Mouse (Mus musculus): Measurements from ENCODE around the gene Mapk14. TPM values are rescaled to one million over a fixed set of nuclear protein-coding genes. Genes with fewer than 3 reads are reported as not detected.

Gene Mapk14
- polyA plus RNA-seq, 1 experiment from 2014 or later: 77.9 TPM

- TF ChIP-seq CTCF (IDR thresholded peaks at IDR 0.05): no peak
- ATAC-seq: no peak
- ChIA-PET CTCF (no interaction called here), POLR2A (no interaction called here)
- DNase-seq (ENCODE audit: low read depth, low spot score): no peak
- H3K27me3 ChIP-seq: no peaks in the 10 kb centered on the region
- in situ Hi-C loops (cut with MboI; ENCODE audit: low pct_unique_long_range_greater_than_20kb): no loop called here
These were observed 86.3 kb downstream of the Mapk14 start for GRCm38 (mm10) chr17:28777231-28778005.

- ATAC-seq (no peak), DNase-seq (ENCODE audit: low read depth, low spot score) (no peak)
- TF ChIP-seq CTCF (IDR thresholded peaks at IDR 0.05): no peak
- POLR2A ChIA-PET: no interaction called here
- CTCF ChIA-PET: no interaction called here
- H3K27me3 ChIP-seq: no peaks in the 10 kb centered on the region
- in situ Hi-C loops (cut with MboI; ENCODE audit: low pct_unique_long_range_greater_than_20kb): no loop called here
These were observed 88.6 kb downstream of the Mapk14 start for GRCm38 (mm10) chr17:28779735-28780134.

GRCm38 (mm10) chr17:28780836-28781235 is 89.7 kb downstream of the Mapk14 start:
- in situ Hi-C loops (cut with MboI; ENCODE audit: low pct_unique_long_range_greater_than_20kb): no loop called here
- no peak for ATAC-seq
- no peak for DNase-seq (ENCODE audit: low read depth, low spot score)
- no peaks in the 10 kb centered on the region for H3K27me3 ChIP-seq
- CTCF ChIA-PET: no interaction called here
- POLR2A ChIA-PET: no interaction called here
- TF ChIP-seq CTCF (IDR thresholded peaks at IDR 0.05): no peak

- no peaks in the 10 kb centered on the region for H3K27me3 ChIP-seq
- no peak for ATAC-seq
- in situ Hi-C loops (cut with MboI; ENCODE audit: low pct_unique_long_range_greater_than_20kb): no loop called here
- DNase-seq (ENCODE audit: low read depth, low spot score): no peak
- POLR2A ChIA-PET: no interaction called here
- CTCF ChIA-PET: no interaction called here
- TF ChIP-seq CTCF (IDR thresholded peaks at IDR 0.05): no peak
These were observed 90.3 kb downstream of the Mapk14 start for GRCm38 (mm10) chr17:28781290-28782045.

- TF ChIP-seq CTCF (IDR thresholded peaks at IDR 0.05): no peak
- CTCF ChIA-PET: no interaction called here
- ATAC-seq (no peak), DNase-seq (ENCODE audit: low read depth, low spot score) (no peak)
- no peaks in the 10 kb centered on the region for H3K27me3 ChIP-seq
- in situ Hi-C loops (cut with MboI; ENCODE audit: low pct_unique_long_range_greater_than_20kb): no loop called here
- POLR2A ChIA-PET: no interaction called here
These were observed 93.9 kb downstream of the Mapk14 start for GRCm38 (mm10) chr17:28785036-28785435.

GRCm38 (mm10) chr17:28787507-28787906 is 96.4 kb downstream of the Mapk14 start:
- TF ChIP-seq CTCF (IDR thresholded peaks at IDR 0.05): no peak
- POLR2A ChIA-PET: no interaction called here
- no peak for DNase-seq (ENCODE audit: low read depth, low spot score)
- ATAC-seq: no peak
- CTCF ChIA-PET: no interaction called here
- in situ Hi-C loops (cut with MboI; ENCODE audit: low pct_unique_long_range_greater_than_20kb): no loop called here
- no peaks in the 10 kb centered on the region for H3K27me3 ChIP-seq

GRCm38 (mm10) chr17:28797031-28797430 is 105.9 kb downstream of the Mapk14 start:
- no peaks in the 10 kb centered on the region for H3K27me3 ChIP-seq
- ATAC-seq: no peak
- TF ChIP-seq CTCF (IDR thresholded peaks at IDR 0.05): no peak
- in situ Hi-C loops (cut with MboI; ENCODE audit: low pct_unique_long_range_greater_than_20kb): no loop called here
- POLR2A ChIA-PET: no interaction called here
- CTCF ChIA-PET: no interaction called here
- no peak for DNase-seq (ENCODE audit: low read depth, low spot score)

Other genes starting within 250 kb of the Mapk14 start
- 9.2 TPM for gene Fkbp5, start 173.8 kb upstream of the Mapk14 start, polyA plus RNA-seq (2021)
- gene Armc12, start 160.5 kb upstream of the Mapk14 start, polyA plus RNA-seq (2021): not detected
- gene Clpsl2, start 141.9 kb upstream of the Mapk14 start, polyA plus RNA-seq (2021): not detected
- not detected for gene Clps, start 130.6 kb upstream of the Mapk14 start, polyA plus RNA-seq (2021)
- gene Lhfpl5, start 115.7 kb upstream of the Mapk14 start, polyA plus RNA-seq (2021): 0.09 TPM
- 103 TPM for gene Srpk1, start 68.6 kb upstream of the Mapk14 start, polyA plus RNA-seq (2021)
- gene Slc26a8, start 1.1 kb upstream of the Mapk14 start, polyA plus RNA-seq (2021): 0.73 TPM
- gene AC170998.1, start 34.8 kb downstream of the Mapk14 start, polyA plus RNA-seq (2021): 30.9 TPM
- 0.23 TPM for gene Mapk13, start 78.0 kb downstream of the Mapk14 start, polyA plus RNA-seq (2021)
- gene Brpf3, start 109.8 kb downstream of the Mapk14 start, polyA plus RNA-seq (2021): 31.4 TPM
- gene Pnpla1, start 167.1 kb downstream of the Mapk14 start, polyA plus RNA-seq (2021): not detected
- 0.05 TPM for gene 4930539E08Rik, start 224.0 kb downstream of the Mapk14 start, polyA plus RNA-seq (2021)

Measured in Patski (cell line).